Mouse (Mus musculus) adipocyte (in vitro differentiated cells): ENCODE data around the gene Ipo9.

Experiments
- DNase-seq: peaks from one replicate; pipeline ENCODE4 v3.0.0-alpha.2; 2016; ENCODE audit warnings: low spot score

The Ipo9 gene

GRCm38 (mm10) chr1:135429901-135430668, at the start of gene Ipo9:
TSS of gene Ipo9 (minus strand) at chr1:135430499.
- peak; percentile 91 for DNase-seq

GRCm38 (mm10) chr1:135475571-135475895, 45.2 kb upstream of the Ipo9 start:
- no peak for DNase-seq

- peak; percentile 72 for DNase-seq
Measured at GRCm38 (mm10) chr1:135474861-135475570, 44.7 kb upstream of the Ipo9 start.

GRCm38 (mm10) chr1:135472536-135472935, 42.2 kb upstream of the Ipo9 start:
- DNase-seq: no peak

- DNase-seq: no peak
Measured at GRCm38 (mm10) chr1:135471742-135472141, 41.4 kb upstream of the Ipo9 start.

GRCm38 (mm10) chr1:135470546-135470945, 40.2 kb upstream of the Ipo9 start:
- DNase-seq: no peak

GRCm38 (mm10) chr1:135467462-135467861, 37.2 kb upstream of the Ipo9 start:
- no peak for DNase-seq

- DNase-seq: peak; percentile 55
Measured at GRCm38 (mm10) chr1:135466935-135467334, 36.6 kb upstream of the Ipo9 start.

GRCm38 (mm10) chr1:135465734-135466133, 35.4 kb upstream of the Ipo9 start:
- DNase-seq: no peak

- DNase-seq: no peak
Measured at GRCm38 (mm10) chr1:135462736-135463135, 32.4 kb upstream of the Ipo9 start.

GRCm38 (mm10) chr1:135462304-135462703, 32.0 kb upstream of the Ipo9 start:
- peak; percentile 25 for DNase-seq

- DNase-seq: peak; percentile 79
Measured at GRCm38 (mm10) chr1:135461097-135461730, 30.9 kb upstream of the Ipo9 start.

- DNase-seq: no peak
Measured at GRCm38 (mm10) chr1:135460521-135460920, 30.2 kb upstream of the Ipo9 start.

- no peak for DNase-seq
Measured at GRCm38 (mm10) chr1:135457860-135458259, 27.6 kb upstream of the Ipo9 start.

GRCm38 (mm10) chr1:135452259-135452658, 22.0 kb upstream of the Ipo9 start:
- DNase-seq: peak; percentile 58

GRCm38 (mm10) chr1:135451419-135451818, 21.1 kb upstream of the Ipo9 start:
- no peak for DNase-seq

GRCm38 (mm10) chr1:135449876-135450275, 19.6 kb upstream of the Ipo9 start:
- no peak for DNase-seq

GRCm38 (mm10) chr1:135448940-135449339, 18.6 kb upstream of the Ipo9 start:
- no peak for DNase-seq

- DNase-seq: no peak
Measured at GRCm38 (mm10) chr1:135443506-135443905, 13.2 kb upstream of the Ipo9 start.

- DNase-seq: no peak
Measured at GRCm38 (mm10) chr1:135441861-135442260, 11.6 kb upstream of the Ipo9 start.

- DNase-seq: peak; percentile 68
Measured at GRCm38 (mm10) chr1:135440986-135441385, 10.7 kb upstream of the Ipo9 start.

- no peak for DNase-seq
Measured at GRCm38 (mm10) chr1:135438801-135439200, 8.5 kb upstream of the Ipo9 start.

GRCm38 (mm10) chr1:135435823-135436222, 5.5 kb upstream of the Ipo9 start:
- peak; percentile 36 for DNase-seq
